Mouse (Mus musculus) MEL (cell line): ENCODE results near the gene Cyp26b1. TPM values are rescaled to one million over a fixed set of nuclear protein-coding genes. Genes with fewer than 3 reads are reported as not detected.

Source experiments
- DNase-seq: peaks from one replicate; pipeline ENCODE4 v3.0.0; 2011; ENCODE audit warnings: low read depth, low spot score
- H3K27ac ChIP-seq: 2 replicates; pipeline ENCODE4 v1.5.1; 2012; ENCODE audit warnings: low read depth, mild to moderate bottlenecking, control low read depth, low read length, moderate library complexity; ENCODE audit not compliant: control insufficient read depth
- H3K27me3 ChIP-seq, 2 experiments: fragments of 150-350 bp in 1 of 2; sonication (generic) in 1 of 2; 2 replicates each; pipeline ENCODE4 v1.6.1; 2012; ENCODE audit warnings: low read length in 2 of 2, mild to moderate bottlenecking in 2 of 2, improper control_type of control experiment in 1 of 2, moderate library complexity in 1 of 2; ENCODE audit not compliant: insufficient read depth in 2 of 2, control insufficient read depth in 1 of 2
- H3K36me3 ChIP-seq, 2 experiments: 2 replicates each; pipeline ENCODE4 v1.6.1; 2012 to 2014; ENCODE audit warnings: low read length in 2 of 2, improper control_type of control experiment in 1 of 2, inconsistent platforms in 1 of 2, mild to moderate bottlenecking in 1 of 2; ENCODE audit not compliant: insufficient read depth in 2 of 2, control insufficient read depth in 1 of 2
- H3K4me1 ChIP-seq, 2 experiments: fragments of 150-350 bp in 1 of 2; sonication (generic) in 1 of 2; 2 replicates each; pipeline ENCODE4 v1.6.1; 2012; ENCODE audit warnings: low read length in 2 of 2, improper control_type of control experiment in 1 of 2, mild to moderate bottlenecking in 1 of 2; ENCODE audit not compliant: insufficient read depth in 2 of 2, control insufficient read depth in 1 of 2
- H3K4me3 ChIP-seq, 2 experiments: fragments of 150-350 bp in 1 of 2; sonication (generic) in 1 of 2; 2 replicates each; pipeline ENCODE4 v1.5.1; 2012; ENCODE audit warnings: low read depth in 2 of 2, low read length in 2 of 2, mild to moderate bottlenecking in 2 of 2, moderate library complexity in 2 of 2, control low read depth in 1 of 2, improper control_type of control experiment in 1 of 2; ENCODE audit not compliant: control insufficient read depth in 1 of 2, insufficient read depth in 1 of 2
- H3K79me2 ChIP-seq: 2 replicates; pipeline ENCODE4 v1.6.1; 2012; ENCODE audit warnings: mild to moderate bottlenecking, low read length, moderate library complexity; ENCODE audit not compliant: control insufficient read depth, poor library complexity, insufficient read depth
- H3K9ac ChIP-seq: 2 replicates; pipeline ENCODE4 v1.6.1; 2012; ENCODE audit warnings: low read depth, mild to moderate bottlenecking, control low read depth, low read length, moderate library complexity; ENCODE audit not compliant: control insufficient read depth, poor library complexity, severe bottlenecking
- H3K9me3 ChIP-seq: fragments of 150-350 bp; sonication (generic); replicated peaks from 2 replicates; pipeline ENCODE4 v1.6.1; 2012; ENCODE audit warnings: mild to moderate bottlenecking, low read length, improper control_type of control experiment, moderate library complexity; ENCODE audit not compliant: insufficient read depth
- BHLHE40 ChIP-seq: IDR thresholded peaks from 2 replicates; pipeline ENCODE4 v1.6.1; 2012; ENCODE audit warnings: low read depth, mild to moderate bottlenecking, inconsistent platforms, low read length, improper control_type of control experiment, borderline replicate concordance
- ELF1 ChIP-seq: IDR thresholded peaks from 2 replicates; pipeline ENCODE4 v1.6.1; 2014; ENCODE audit warnings: low read depth, mild to moderate bottlenecking, inconsistent platforms, low read length, improper control_type of control experiment, moderate library complexity
- EP300 ChIP-seq, 2 experiments: IDR thresholded peaks; 2 replicates each; pipeline ENCODE4 v1.6.1; 2011; ENCODE audit warnings: improper control_type of control experiment in 2 of 2, low read length in 2 of 2, low read depth in 1 of 2, mild to moderate bottlenecking in 1 of 2
- GABPA ChIP-seq: IDR thresholded peaks from 2 replicates; pipeline ENCODE4 v1.6.1; 2012; ENCODE audit warnings: low read depth, mild to moderate bottlenecking, inconsistent platforms, low read length, improper control_type of control experiment, moderate library complexity
- HCFC1 ChIP-seq: IDR thresholded peaks from 2 replicates; pipeline ENCODE4 v1.6.1; 2012; ENCODE audit warnings: low read depth, mild to moderate bottlenecking, inconsistent platforms, low read length, improper control_type of control experiment, moderate library complexity
- JUND ChIP-seq: IDR thresholded peaks from 2 replicates; pipeline ENCODE4 v1.6.1; 2011; ENCODE audit warnings: low read depth, mild to moderate bottlenecking, improper control_type of control experiment, low read length
- MAX ChIP-seq: IDR thresholded peaks from 2 replicates; pipeline ENCODE4 v1.6.1; 2011; ENCODE audit warnings: low read length, improper control_type of control experiment
- MEF2A ChIP-seq: IDR thresholded peaks from 2 replicates; pipeline ENCODE4 v1.6.1; 2014; ENCODE audit warnings: low read depth, mild to moderate bottlenecking, inconsistent platforms, low read length, improper control_type of control experiment; ENCODE audit not compliant: poor library complexity, insufficient replicate concordance, severe bottlenecking; ENCODE audit errors: extremely low read depth
- NRF1 ChIP-seq: IDR thresholded peaks from 2 replicates; pipeline ENCODE4 v1.6.1; 2014; ENCODE audit warnings: low read depth, mild to moderate bottlenecking, inconsistent platforms, low read length, improper control_type of control experiment, moderate library complexity; ENCODE audit not compliant: poor library complexity, insufficient read depth, severe bottlenecking
- POLR2A ChIP-seq, 2 experiments: IDR thresholded peaks; 2 replicates each; pipeline ENCODE4 v1.6.1; 2011 to 2012; ENCODE audit warnings: low read length in 2 of 2, mild to moderate bottlenecking in 2 of 2, control low read depth in 1 of 2, improper control_type of control experiment in 1 of 2, low read depth in 1 of 2, moderate library complexity in 1 of 2; ENCODE audit not compliant: control insufficient read depth in 1 of 2, insufficient read depth in 1 of 2, poor library complexity in 1 of 2
- POLR2AphosphoS2 ChIP-seq: IDR thresholded peaks from 2 replicates; pipeline ENCODE4 v1.6.1; 2011; ENCODE audit warnings: low read length, improper control_type of control experiment
- POLR2AphosphoS5 ChIP-seq: IDR thresholded peaks from 2 replicates; pipeline ENCODE4 v1.6.1; 2012; ENCODE audit warnings: low read depth, borderline replicate concordance, mild to moderate bottlenecking, inconsistent platforms, low read length, moderate library complexity, mixed read lengths
- SMC3 ChIP-seq: IDR thresholded peaks from 2 replicates; pipeline ENCODE4 v1.6.1; 2011; ENCODE audit warnings: low read depth, low read length, improper control_type of control experiment
- TCF12 ChIP-seq: IDR thresholded peaks from 2 replicates; pipeline ENCODE4 v1.6.1; 2014; ENCODE audit warnings: low read depth, mild to moderate bottlenecking, inconsistent platforms, low read length, improper control_type of control experiment, moderate library complexity
- USF2 ChIP-seq, 2 experiments: IDR thresholded peaks; 2 replicates each; pipeline ENCODE4 v1.6.1; 2011 to 2012; ENCODE audit warnings: improper control_type of control experiment in 2 of 2, low read length in 2 of 2, borderline replicate concordance in 1 of 2, inconsistent platforms in 1 of 2, low read depth in 1 of 2, mild to moderate bottlenecking in 1 of 2; ENCODE audit not compliant: insufficient read depth in 1 of 2
- ZKSCAN1 ChIP-seq: IDR thresholded peaks from 2 replicates; pipeline ENCODE4 v1.6.1; 2012; ENCODE audit warnings: low read depth, mild to moderate bottlenecking, inconsistent platforms, low read length, improper control_type of control experiment, moderate library complexity
- ZMIZ1 ChIP-seq: IDR thresholded peaks from 2 replicates; pipeline ENCODE4 v1.6.1; 2012; ENCODE audit warnings: low read depth, mild to moderate bottlenecking, inconsistent platforms, low read length, improper control_type of control experiment, moderate library complexity
- polyA plus RNA-seq, 2 experiments: library from polyadenylated mRNA; stranded (reverse) in 1 of 2; unstranded in 1 of 2; fragments of >175 nt in 1 of 2; fragments of >200 nt in 1 of 2; gene quantifications; 2 replicates each; pipeline versions ENCODE4 v1.2.1 to v1.2.4; 2012; ENCODE audit warnings: low replicate concordance in 2 of 2, low read depth in 1 of 2; ENCODE audit not compliant: insufficient read length in 2 of 2, insufficient read depth in 1 of 2, missing spikeins in 1 of 2
- total RNA-seq: library from RNA; depleted of rRNA; stranded (reverse); fragments of 300-350 nt; gene quantifications from 2 replicates; pipeline ENCODE4 v1.2.3, GENCODE M21; 2012

The Cyp26b1 gene
- total and polyA plus RNA-seq, 3 experiments, result not detected

GRCm38 (mm10) chr6:84588895-84589652, 4.6 kb downstream of the Cyp26b1 start:
- no peak overlapping the region for H3K4me3 ChIP-seq
- H3K79me2 ChIP-seq, result no peaks in the 10 kb centered on the region
- DNase-seq, result no peak
- H3K9ac ChIP-seq, result no peak overlapping the region
- H3K36me3 ChIP-seq, result no peaks in the 10 kb centered on the region
- H3K27me3 ChIP-seq, result no peaks in the 10 kb centered on the region
- H3K27ac ChIP-seq, result no peak overlapping the region
- H3K4me1 ChIP-seq, result no peaks in the 10 kb centered on the region
- H3K9me3 ChIP-seq, result no peaks in the 10 kb centered on the region
- TF ChIP-seq TCF12 (no peak), MEF2A (no peak), POLR2AphosphoS2 (no peak), POLR2AphosphoS5 (no peak), JUND (no peak), GABPA (no peak), ZKSCAN1 (no peak), NRF1 (no peak), SMC3 (no peak), ELF1 (no peak), ZMIZ1 (no peak), MAX (no peak), EP300 (IDR thresholded peaks at IDR 0.05; ENCODE audit: low read depth in 1 of 2, low read length in 2 of 2) (no peak), USF2 (IDR thresholded peaks at IDR 0.05; ENCODE audit: borderline replicate concordance in 1 of 2, insufficient read depth in 1 of 2, low read depth in 1 of 2, low read length in 2 of 2) (no peak), POLR2A (IDR thresholded peaks at IDR 0.05; ENCODE audit: control insufficient read depth in 1 of 2, insufficient read depth in 1 of 2, low read depth in 1 of 2, low read length in 2 of 2, poor library complexity in 1 of 2) (no peak), HCFC1 (no peak)
- TF ChIP-seq, all 39 proteins: peak for 0

- Histone ChIP-seq H3K79me2 (no peaks in the 10 kb centered on the region), H3K4me1 (no peaks in the 10 kb centered on the region), H3K27ac (no peak overlapping the region), H3K4me3 (no peak overlapping the region)
- TF ChIP-seq BHLHE40, result no peak
- TF ChIP-seq, all 39 proteins: peak for 0
- H3K27me3 ChIP-seq, result no peaks in the 10 kb centered on the region
- H3K9ac ChIP-seq, result no peak overlapping the region
- H3K36me3 ChIP-seq, result no peaks in the 10 kb centered on the region
- DNase-seq, result no peak
- H3K9me3 ChIP-seq, result no peaks in the 10 kb centered on the region
Observed at GRCm38 (mm10) chr6:84588221-84588894, 5.3 kb downstream of the Cyp26b1 start.
